Mouse (Mus musculus) testis, postnatal 14 days (tissue): ENCODE data around the gene Olfr1466.

ENCODE experiments used
- DNase-seq: peaks from one replicate; pipeline ENCODE4 v3.0.0; 2021; ENCODE audit warnings: low spot score

Gene Olfr1466

GRCm38 (mm10) chr19:13338562-13338961 is at the start of gene Olfr1466:
TSS of gene Olfr1466 (plus strand) at chr19:13338862.
- DNase-seq, result no peak

DNA sequence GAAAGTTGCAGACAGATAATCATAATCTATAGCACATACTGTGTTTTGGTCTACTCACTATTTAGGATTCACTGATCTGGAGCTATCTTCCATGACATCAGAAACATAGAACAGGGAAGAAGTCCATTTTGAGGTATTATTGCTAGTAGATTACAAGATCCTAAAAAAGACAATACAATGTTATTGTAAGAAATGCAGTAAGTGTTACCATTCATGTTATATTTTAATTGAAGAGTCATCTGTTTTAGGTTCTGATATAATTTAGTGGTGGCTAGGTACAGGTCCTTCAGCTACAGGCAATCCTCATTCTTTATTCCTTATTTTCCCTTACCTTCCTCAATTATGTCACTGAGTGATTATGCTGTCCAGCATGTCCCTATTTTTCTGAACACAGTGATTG is 23.2 kb upstream of the Olfr1466 start, which contains the start of gene Olfr1465:
Gene Olfr1465, minus strand, starts transcription at position 101 of the 400 bp plus-strand sequence.
- DNase-seq, result no peak

DNA sequence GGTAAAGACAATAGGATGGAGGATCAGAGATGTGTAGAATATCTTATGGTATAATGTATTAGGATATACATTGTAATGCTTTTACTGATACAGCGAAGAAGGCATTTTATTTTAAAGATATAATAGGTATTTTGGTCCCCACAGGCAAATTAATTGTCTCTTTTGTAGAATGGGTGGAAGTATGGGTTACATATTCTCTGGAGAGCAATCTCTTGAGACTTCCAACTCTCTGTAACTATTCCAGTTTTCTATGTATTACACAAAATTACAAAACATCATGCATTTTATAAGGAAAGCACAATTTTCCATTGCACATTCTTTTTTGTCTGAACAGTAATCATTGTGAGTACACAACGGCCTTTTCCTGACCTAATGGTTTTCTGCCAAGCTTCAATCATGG is 23.3 kb downstream of the Olfr1466 start, which contains the start of gene Olfr1467:
Gene Olfr1467, plus strand, starts transcription at position 301 of the 400 bp plus-strand sequence.
- DNase-seq, result no peak
